Mouse (Mus musculus): ENCODE measurements at regions not wholly inside any gene's neighbourhood (a gene's known extent, or its start where the extent isn't known, plus 50 kb on each side); places are given as distances from the start of the nearest gene placed in this dataset.

GRCm38 (mm10) chr3:70138926-70139325 is 131.5 kb downstream of the Otol1 start:
- WGBS: 66% methylated on average over 4 of the region's 4 CpGs
- ATAC-seq (replicated peaks; ENCODE audit: low FRiP score): no peak
- Histone ChIP-seq H3K9ac (no peak overlapping the region), H3K27me3 (no peaks in the 10 kb centered on the region), H3K4me1 (no peaks in the 10 kb centered on the region), H3K9me3 (replicated peaks) (no peaks in the 10 kb centered on the region), H3K4me3 (replicated peaks) (no peak overlapping the region), H3K4me2 (no peak overlapping the region), H3K27ac (no peak overlapping the region), H3K36me3 (no peaks in the 10 kb centered on the region)

- Histone ChIP-seq H3K27ac (no peak overlapping the region), H3K9me3 (replicated peaks) (no peaks in the 10 kb centered on the region), H3K9ac (no peak overlapping the region), H3K27me3 (no peaks in the 10 kb centered on the region), H3K36me3 (no peaks in the 10 kb centered on the region), H3K4me3 (replicated peaks) (no peak overlapping the region), H3K4me2 (no peak overlapping the region), H3K4me1 (no peaks in the 10 kb centered on the region)
- ATAC-seq (replicated peaks; ENCODE audit: low FRiP score): peak; percentile 60; the same call in 1 of the 2 replicates
- WGBS: 77% methylated on average over 1 of the region's 1 CpGs
These were observed 138.3 kb downstream of the Otol1 start for GRCm38 (mm10) chr3:70145728-70146127.

- ATAC-seq (replicated peaks; ENCODE audit: low FRiP score): no peak
- Histone ChIP-seq H3K4me3 (replicated peaks) (no peak overlapping the region), H3K9ac (no peak overlapping the region), H3K36me3 (no peaks in the 10 kb centered on the region), H3K27me3 (no peaks in the 10 kb centered on the region), H3K4me2 (no peak overlapping the region), H3K27ac (no peak overlapping the region), H3K4me1 (no peaks in the 10 kb centered on the region), H3K9me3 (replicated peaks) (no peaks in the 10 kb centered on the region)
- WGBS: 46% methylated on average over 5 of the region's 5 CpGs
These were observed 143.7 kb downstream of the Otol1 start for GRCm38 (mm10) chr3:70151156-70151555.

GRCm38 (mm10) chr3:70160043-70160442 is 152.6 kb downstream of the Otol1 start:
- no peak overlapping the region for H3K9ac ChIP-seq
- no peak for ATAC-seq (replicated peaks; ENCODE audit: low FRiP score)
- 76% methylated on average over 9 of the region's 9 CpGs for WGBS
- no peaks in the 10 kb centered on the region for H3K9me3 ChIP-seq (replicated peaks)
- no peaks in the 10 kb centered on the region for H3K27me3 ChIP-seq
- H3K4me3 ChIP-seq (replicated peaks): no peak overlapping the region
- H3K36me3 ChIP-seq: no peaks in the 10 kb centered on the region
- no peak overlapping the region for H3K4me2 ChIP-seq
- H3K4me1 ChIP-seq: no peaks in the 10 kb centered on the region
- no peak overlapping the region for H3K27ac ChIP-seq

- no peak overlapping the region for H3K4me3 ChIP-seq (replicated peaks)
- H3K9me3 ChIP-seq (replicated peaks): no peaks in the 10 kb centered on the region
- H3K27ac ChIP-seq: no peak overlapping the region
- H3K4me2 ChIP-seq: no peak overlapping the region
- WGBS: 56% methylated on average over 4 of the region's 4 CpGs
- no peaks in the 10 kb centered on the region for H3K27me3 ChIP-seq
- ATAC-seq (replicated peaks; ENCODE audit: low FRiP score): no peak
- H3K36me3 ChIP-seq: no peaks in the 10 kb centered on the region
- no peaks in the 10 kb centered on the region for H3K4me1 ChIP-seq
- no peak overlapping the region for H3K9ac ChIP-seq
These were observed 164.3 kb downstream of the Otol1 start for GRCm38 (mm10) chr3:70171667-70172066.

- H3K27me3 ChIP-seq: no peaks in the 10 kb centered on the region
- no peak for ATAC-seq (replicated peaks; ENCODE audit: low FRiP score)
- 83% methylated on average over 1 of the region's 1 CpGs for WGBS
These were observed 169.0 kb downstream of the Otol1 start for GRCm38 (mm10) chr3:70176391-70176790.

GRCm38 (mm10) chr3:70181611-70182010 is 174.2 kb downstream of the Otol1 start:
- Histone ChIP-seq H3K9me3 (replicated peaks) (no peaks in the 10 kb centered on the region), H3K27me3 (no peaks in the 10 kb centered on the region), H3K27ac (no peak overlapping the region), H3K4me3 (replicated peaks) (no peak overlapping the region), H3K4me1 (no peaks in the 10 kb centered on the region), H3K36me3 (no peaks in the 10 kb centered on the region), H3K4me2 (no peak overlapping the region), H3K9ac (no peak overlapping the region)
- 61% methylated on average over 3 of the region's 3 CpGs for WGBS
- no peak for ATAC-seq (replicated peaks; ENCODE audit: low FRiP score)

More at GRCm38 (mm10) chr3:70176391-70176790, 169.0 kb downstream of the Otol1 start:
- Histone ChIP-seq H3K4me3 (replicated peaks) (no peak overlapping the region), H3K9ac (no peak overlapping the region), H3K4me1 (no peaks in the 10 kb centered on the region), H3K36me3 (no peaks in the 10 kb centered on the region), H3K27ac (no peak overlapping the region), H3K4me2 (no peak overlapping the region), H3K9me3 (replicated peaks) (no peaks in the 10 kb centered on the region)

- Histone ChIP-seq H3K27me3 (no peaks in the 10 kb centered on the region), H3K36me3 (no peaks in the 10 kb centered on the region), H3K4me1 (no peaks in the 10 kb centered on the region), H3K9ac (no peak overlapping the region), H3K4me2 (no peak overlapping the region), H3K9me3 (replicated peaks) (no peaks in the 10 kb centered on the region), H3K4me3 (replicated peaks) (no peak overlapping the region), H3K27ac (no peak overlapping the region)
- ATAC-seq (replicated peaks; ENCODE audit: low FRiP score): no peak
These were observed 183.3 kb downstream of the Otol1 start for GRCm38 (mm10) chr3:70190741-70191140.

GRCm38 (mm10) chr3:70196671-70197070 is 189.3 kb downstream of the Otol1 start:
- H3K4me2 ChIP-seq: no peak overlapping the region
- H3K4me1 ChIP-seq: no peaks in the 10 kb centered on the region
- H3K36me3 ChIP-seq: no peaks in the 10 kb centered on the region
- H3K27ac ChIP-seq: no peak overlapping the region
- no peak for ATAC-seq (replicated peaks; ENCODE audit: low FRiP score)
- H3K9me3 ChIP-seq (replicated peaks): no peaks in the 10 kb centered on the region
- H3K9ac ChIP-seq: no peak overlapping the region
- H3K27me3 ChIP-seq: no peaks in the 10 kb centered on the region
- 90% methylated on average over 3 of the region's 3 CpGs for WGBS
- H3K4me3 ChIP-seq (replicated peaks): no peak overlapping the region

- Histone ChIP-seq H3K9me3 (replicated peaks) (no peaks in the 10 kb centered on the region), H3K27me3 (no peaks in the 10 kb centered on the region), H3K4me3 (replicated peaks) (no peak overlapping the region), H3K9ac (no peak overlapping the region), H3K27ac (no peak overlapping the region), H3K36me3 (no peaks in the 10 kb centered on the region), H3K4me1 (no peaks in the 10 kb centered on the region), H3K4me2 (no peak overlapping the region)
- WGBS: 89% methylated on average over 3 of the region's 3 CpGs
- no peak for ATAC-seq (replicated peaks; ENCODE audit: low FRiP score)
These were observed 191.5 kb downstream of the Otol1 start for GRCm38 (mm10) chr3:70198890-70199289.

GRCm38 (mm10) chr3:70201334-70201943 is 194.0 kb downstream of the Otol1 start:
- no peak for ATAC-seq (replicated peaks; ENCODE audit: low FRiP score)
- H3K36me3 ChIP-seq: no peaks in the 10 kb centered on the region
- H3K9ac ChIP-seq: no peak overlapping the region
- H3K27me3 ChIP-seq: no peaks in the 10 kb centered on the region
- H3K4me2 ChIP-seq: no peak overlapping the region
- no peaks in the 10 kb centered on the region for H3K9me3 ChIP-seq (replicated peaks)
- WGBS: 80% methylated on average over 3 of the region's 3 CpGs
- H3K27ac ChIP-seq: no peak overlapping the region
- H3K4me3 ChIP-seq (replicated peaks): no peak overlapping the region
- no peaks in the 10 kb centered on the region for H3K4me1 ChIP-seq

- Histone ChIP-seq H3K4me1 (no peaks in the 10 kb centered on the region), H3K9me3 (replicated peaks) (no peaks in the 10 kb centered on the region), H3K4me3 (replicated peaks) (no peak overlapping the region), H3K4me2 (no peak overlapping the region), H3K36me3 (no peaks in the 10 kb centered on the region), H3K27ac (no peak overlapping the region), H3K9ac (no peak overlapping the region), H3K27me3 (no peaks in the 10 kb centered on the region)
- 92% methylated on average over 3 of the region's 3 CpGs for WGBS
- ATAC-seq (replicated peaks; ENCODE audit: low FRiP score): no peak
These were observed 207.8 kb downstream of the Otol1 start for GRCm38 (mm10) chr3:70215195-70215594.

GRCm38 (mm10) chr3:70216096-70216495 is 208.7 kb downstream of the Otol1 start:
- WGBS: 95% methylated on average over 1 of the region's 1 CpGs
- ATAC-seq (replicated peaks; ENCODE audit: low FRiP score): no peak
- Histone ChIP-seq H3K27ac (no peak overlapping the region), H3K4me1 (no peaks in the 10 kb centered on the region), H3K4me3 (replicated peaks) (no peak overlapping the region), H3K9ac (no peak overlapping the region), H3K36me3 (no peaks in the 10 kb centered on the region), H3K4me2 (no peak overlapping the region), H3K9me3 (replicated peaks) (no peaks in the 10 kb centered on the region), H3K27me3 (no peaks in the 10 kb centered on the region)
